Mouse (Mus musculus) duodenum, adult 2 months (tissue): Measurements from ENCODE around the gene Nomo1. TPM values are rescaled to one million over a fixed set of nuclear protein-coding genes. Genes with fewer than 3 reads are reported as not detected.

ENCODE experiments used
- polyA plus RNA-seq: library from polyadenylated mRNA; depleted of rRNA; stranded (reverse); fragments of >200 nt; gene quantifications from 2 replicates; pipeline ENCODE4 v1.2.3, GENCODE M21; 2012; ENCODE audit warnings: low replicate concordance; rRNA removed

The Nomo1 gene
- polyA plus RNA-seq: 46.2 and 54.6 TPM in 2 replicates

GRCm38 (mm10) chr7:46033109-46033869 is at the start of gene Nomo1:
TSS of gene Nomo1 (plus strand) at chr7:46033698.

DNA sequence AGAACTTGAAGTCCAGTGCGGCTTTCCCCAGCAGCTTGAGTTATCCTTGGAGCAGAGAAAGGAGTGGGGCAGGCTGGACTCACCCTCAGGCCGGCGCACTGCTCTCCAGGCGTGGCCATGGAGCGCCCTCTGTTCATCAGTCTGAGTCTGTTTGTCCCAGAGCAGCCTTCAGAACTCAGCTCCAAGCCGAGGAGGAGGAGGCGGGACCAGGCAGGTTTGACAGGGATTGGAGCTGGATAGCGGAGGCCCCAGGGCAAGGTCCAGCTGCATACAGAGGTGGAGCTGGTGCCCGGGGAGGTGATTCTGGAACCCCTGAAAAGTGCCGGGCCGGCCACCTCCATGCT is 3.4 kb upstream of the Nomo1 start, which contains the start of gene Abcc6:
Gene Abcc6 (minus strand): TSS at position 158 of the 344 bp plus-strand sequence.

GRCm38 (mm10) chr7:46100563-46100962 is 67.1 kb downstream of the Nomo1 start, which contains the start of gene Kcnj11:
TSS of gene Kcnj11 (minus strand) at chr7:46100764.

Other genes starting within 250 kb of the Nomo1 start
- gene Lmtk3, start 250.0 kb upstream of the Nomo1 start, polyA plus RNA-seq: 1.4 and 5.4 TPM in 2 replicates
- gene Sult2b1, start 249.0 kb upstream of the Nomo1 start, polyA plus RNA-seq: 111 and 403 TPM in 2 replicates
- gene Cyth2, start 219.1 kb upstream of the Nomo1 start, polyA plus RNA-seq: 68.2 and 124 TPM in 2 replicates
- 0.08 TPM in 2 replicates for gene Kcnj14, start 208.9 kb upstream of the Nomo1 start, polyA plus RNA-seq
- 12.1 and 13.8 TPM in 2 replicates for gene Grwd1, start 202.8 kb upstream of the Nomo1 start, polyA plus RNA-seq
- 305 and 397 TPM in 2 replicates for gene Kdelr1, start 160.9 kb upstream of the Nomo1 start, polyA plus RNA-seq
- 9.6 and 14.4 TPM in 2 replicates for gene Grin2d, start 155.3 kb upstream of the Nomo1 start, polyA plus RNA-seq
- gene Syngr4, start 137.0 kb upstream of the Nomo1 start, polyA plus RNA-seq: 0.14 and 0.53 TPM in 2 replicates
- 73.2 and 97.3 TPM in 2 replicates for gene Tmem143, start 136.8 kb upstream of the Nomo1 start, polyA plus RNA-seq
- gene Emp3, start 112.3 kb upstream of the Nomo1 start, polyA plus RNA-seq: 61.3 and 62.2 TPM in 2 replicates
- 10.6 and 24.0 TPM in 2 replicates for gene Ccdc114, start 109.6 kb upstream of the Nomo1 start, polyA plus RNA-seq
- 11.8 and 26.8 TPM in 2 replicates for gene Abcc6, start 3.4 kb upstream of the Nomo1 start, polyA plus RNA-seq
- gene Kcnj11, start 67.1 kb downstream of the Nomo1 start, polyA plus RNA-seq: 0.77 and 1.3 TPM in 2 replicates
- 0.78 and 4.6 TPM in 2 replicates for gene Abcc8, start 146.3 kb downstream of the Nomo1 start, polyA plus RNA-seq
- 56.5 and 88.5 TPM in 2 replicates for gene Ush1c, start 204.8 kb downstream of the Nomo1 start, polyA plus RNA-seq
- gene Otog, start 207.3 kb downstream of the Nomo1 start, polyA plus RNA-seq: 0.02 and 0.15 TPM in 2 replicates